Mouse (Mus musculus) myocyte (in vitro differentiated cells): ENCODE data around the gene Rreb1.

Source experiments
- CEBPB ChIP-seq: IDR thresholded peaks from 2 replicates; pipeline ENCODE4 v1.6.1; 2011; ENCODE audit warnings: mild to moderate bottlenecking, moderate library complexity; ENCODE audit not compliant: poor library complexity, insufficient read depth, severe bottlenecking
- E2F4 ChIP-seq: IDR thresholded peaks from one replicate; pipeline ENCODE4 v1.6.1; 2011; ENCODE audit warnings: mild to moderate bottlenecking, control low read depth, moderate library complexity; ENCODE audit not compliant: insufficient read depth
- MAX ChIP-seq: IDR thresholded peaks from one replicate; pipeline ENCODE4 v1.6.1; 2011; ENCODE audit warnings: low read depth, mild to moderate bottlenecking, control low read depth
- MYOD1 ChIP-seq, 3 experiments: IDR thresholded peaks; one replicate each; pipeline ENCODE4 v1.6.1; 2011; ENCODE audit warnings: control low read depth in 2 of 3, low read depth in 2 of 3, mild to moderate bottlenecking in 2 of 3, moderate library complexity in 1 of 3; ENCODE audit not compliant: insufficient read length in 2 of 3, control insufficient read depth in 1 of 3
- MYOG ChIP-seq, 3 experiments: IDR thresholded peaks; one replicate each; pipeline ENCODE4 v1.6.1; 2011; ENCODE audit warnings: control low read depth in 2 of 3, low read depth in 2 of 3, mild to moderate bottlenecking in 2 of 3; ENCODE audit not compliant: insufficient read length in 2 of 3, control insufficient read depth in 1 of 3, insufficient read depth in 1 of 3
- POLR2A ChIP-seq: IDR thresholded peaks from one replicate; pipeline ENCODE4 v1.6.1; 2011; ENCODE audit warnings: low read depth, mild to moderate bottlenecking, control low read depth, moderate library complexity; ENCODE audit not compliant: insufficient read length
- POLR2AphosphoS2 ChIP-seq: IDR thresholded peaks from one replicate; pipeline ENCODE4 v1.6.1; 2011; ENCODE audit warnings: low read depth, control low read depth; ENCODE audit not compliant: insufficient read length
- TCF12 ChIP-seq: IDR thresholded peaks from one replicate; pipeline ENCODE4 v1.6.1; 2011; ENCODE audit warnings: mild to moderate bottlenecking, control low read depth; ENCODE audit not compliant: poor library complexity, insufficient read depth, severe bottlenecking
- USF1 ChIP-seq: IDR thresholded peaks from one replicate; pipeline ENCODE4 v1.6.1; 2011; ENCODE audit warnings: low read depth, mild to moderate bottlenecking, control low read depth, moderate library complexity

GRCm38 (mm10) chr13:37934920-37935319 lies 156.7 kb downstream of the Rreb1 start:
- no peak for TF ChIP-seq POLR2AphosphoS2
- TF ChIP-seq TCF12: no peak
- no peak for TF ChIP-seq POLR2A
- TF ChIP-seq USF1: no peak
- TF ChIP-seq CEBPB: no peak
- TF ChIP-seq MYOD1 (IDR thresholded peaks at IDR 0.05; ENCODE audit: control insufficient read depth in 1 of 3, insufficient read length in 2 of 3, low read depth in 2 of 3): no peak
- no peak for TF ChIP-seq MYOG (IDR thresholded peaks at IDR 0.05; ENCODE audit: control insufficient read depth in 1 of 3, insufficient read depth in 1 of 3, insufficient read length in 2 of 3, low read depth in 2 of 3)
- no peak for TF ChIP-seq E2F4
- no peak for TF ChIP-seq MAX
